ENCODE assay signal across 10 mouse cellular contexts in genomic region chr6:53973468-53973867, GRCm38 (mm10). TPM values are rescaled to one million over a fixed set of nuclear protein-coding genes. Genes with fewer than 3 reads are reported as not detected.
DNase-seq lines count a peak whose midpoint lies in the region; ATAC-seq lines count a peak whose summit lies in the region.
"Had no signal": no experiment of that assay in that cellular context is flagged by ENCODE, and none has a peak within 500 bp of the region (broad histone marks: within the 10 kb centered on the region; RNA-seq: fewer than 3 reads in every experiment).

No protein-coding gene starts in this region.

- peak; percentile 32 for DNase-seq in heart, postnatal 4 days
- no peak for DNase-seq in heart, adult 8-10 months (ENCODE audit: low spot score)
- DNase-seq in right cerebral cortex, postnatal 10 days (ENCODE audit: low spot score in 2 of 2): peak; percentile 76 to 79
- no peak for DNase-seq in right cerebral cortex, postnatal 36 days (ENCODE audit: low spot score in 2 of 2)
- DNase-seq in lung, postnatal 10 days: peak; percentile 93
- DNase-seq in testis, postnatal 10 days (ENCODE audit: low spot score): peak; percentile 67
- DNase-seq: gastrocnemius, postnatal 14 days had no signal

- no peak for ATAC-seq in megakaryocyte-erythroid progenitor cell, adult 5-6 weeks (replicated peaks; ENCODE audit: low FRiP score, low TSS enrichment, poor library complexity, severe bottlenecking)

RNA-seq across cellular contexts. Expression of gene Cpvl, which starts 5.0 kb away (rescaled TPM):
- total RNA-seq in heart, postnatal 4 days (2021): not detected
- total RNA-seq in heart, adult 8-10 months (2022): not detected
- not detected in 2 replicates for total RNA-seq in megakaryocyte-erythroid progenitor cell, adult 5-6 weeks (2014; fragmentation: Nextera tagmentation)
- total RNA-seq in megakaryocyte-erythroid progenitor cell, adult 5-6 weeks (2017): 0.30 TPM in 1 of 2 replicates, not detected in the other
- total RNA-seq: gastrocnemius, postnatal 14 days; hematopoietic stem cell, adult 5-6 weeks; left cerebral cortex, adult 18-20 months had no signal

Comparison
In these comparisons a context has a peak if more than half of its experiments do, and no peak if none do; other contexts are left out.
1. DNase-seq: peak in heart, postnatal 4 days (single experiment), right cerebral cortex, postnatal 10 days (2 of 2), lung, postnatal 10 days (single experiment) and testis, postnatal 10 days (single experiment); none in heart, adult 8-10 months (single experiment) and right cerebral cortex, postnatal 36 days (0 of 2).